Mouse (Mus musculus) telencephalon, adult 2 months (tissue): Measurements from ENCODE around the gene Bid.

ENCODE experiments used
- DNase-seq: peaks from one replicate; pipeline ENCODE4 v3.0.0-alpha.2; 2011; ENCODE audit warnings: low read depth, low spot score

Gene Bid

GRCm38 (mm10) chr6:120916074-120916971, at the start of gene Bid:
Gene Bid (minus strand): TSS chr6:120916853.
- DNase-seq, result no peak

DNA sequence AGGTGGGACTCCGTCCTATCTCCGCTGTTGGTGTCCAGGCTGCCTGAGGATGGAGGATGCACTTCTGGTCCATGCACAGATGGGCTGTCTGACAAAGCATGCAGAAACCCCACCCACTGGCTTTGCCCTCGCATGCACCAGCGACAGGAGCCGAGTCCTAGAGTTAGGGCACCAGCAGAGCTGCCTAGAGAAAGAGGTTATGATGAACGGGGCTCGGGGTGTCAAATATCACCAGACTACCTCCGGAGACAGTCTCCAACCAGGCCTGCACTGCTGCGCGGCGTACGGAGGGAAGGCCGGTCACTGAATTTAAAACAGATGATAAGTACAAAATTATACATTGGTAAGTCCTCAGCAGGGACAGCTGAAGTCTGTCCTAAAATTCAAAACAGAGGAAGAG, 49.2 kb upstream of the Bid start:
- no peak for DNase-seq

DNA sequence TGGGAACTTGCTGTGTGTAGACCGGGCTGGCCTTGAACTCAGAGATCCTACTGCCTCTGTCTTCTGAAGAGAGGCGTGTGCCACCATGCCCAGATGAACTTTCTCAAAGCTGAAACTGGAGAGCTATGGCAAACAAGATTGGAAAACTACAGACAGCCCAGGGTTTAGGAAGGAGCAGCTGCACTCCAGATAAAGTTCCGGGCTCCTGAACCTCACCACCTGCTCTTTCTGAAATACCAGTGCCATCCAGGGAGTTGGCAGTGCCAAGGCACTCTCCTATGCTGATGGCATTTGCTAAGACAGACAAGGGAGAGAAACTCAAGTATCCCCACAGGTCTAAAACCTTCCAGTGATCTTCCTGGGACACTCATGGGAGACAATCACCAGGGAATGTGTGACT, 47.5 kb upstream of the Bid start:
- no peak for DNase-seq

DNA sequence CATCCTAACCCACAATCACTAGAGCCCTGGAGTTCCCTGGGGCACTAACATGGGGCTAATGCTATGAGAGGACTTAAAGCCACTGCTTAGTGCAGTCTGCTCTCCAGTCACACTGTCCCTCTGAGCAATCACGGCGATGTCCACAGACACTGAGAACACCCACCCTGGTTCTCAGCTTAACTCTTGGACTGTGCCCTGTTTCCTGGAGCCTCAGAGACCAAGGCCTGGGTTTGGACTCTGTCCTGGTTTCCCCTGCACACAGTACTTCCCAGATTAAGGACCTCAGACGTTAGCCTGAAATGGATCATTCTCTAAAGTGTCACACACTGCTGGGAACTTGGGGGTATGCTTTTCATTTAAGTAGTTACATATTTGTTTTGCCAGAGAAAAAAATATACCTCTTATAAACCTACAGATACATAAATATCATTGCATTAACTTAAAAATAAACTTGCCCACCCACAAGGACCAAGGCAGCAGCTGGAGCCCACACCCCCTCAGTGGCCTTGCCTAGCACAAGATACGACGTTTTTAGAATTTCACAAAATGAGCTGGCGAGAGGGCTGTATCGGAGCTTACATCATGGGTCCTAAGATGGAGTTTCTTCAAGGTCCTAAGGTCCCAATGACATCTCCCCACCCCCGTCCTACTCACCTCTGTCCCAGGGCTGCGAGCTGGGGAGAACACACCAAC, 43.8 kb upstream of the Bid start:
- peak; percentile 50 for DNase-seq

GRCm38 (mm10) chr6:120957331-120957730, 40.7 kb upstream of the Bid start:
- DNase-seq, result no peak

DNA sequence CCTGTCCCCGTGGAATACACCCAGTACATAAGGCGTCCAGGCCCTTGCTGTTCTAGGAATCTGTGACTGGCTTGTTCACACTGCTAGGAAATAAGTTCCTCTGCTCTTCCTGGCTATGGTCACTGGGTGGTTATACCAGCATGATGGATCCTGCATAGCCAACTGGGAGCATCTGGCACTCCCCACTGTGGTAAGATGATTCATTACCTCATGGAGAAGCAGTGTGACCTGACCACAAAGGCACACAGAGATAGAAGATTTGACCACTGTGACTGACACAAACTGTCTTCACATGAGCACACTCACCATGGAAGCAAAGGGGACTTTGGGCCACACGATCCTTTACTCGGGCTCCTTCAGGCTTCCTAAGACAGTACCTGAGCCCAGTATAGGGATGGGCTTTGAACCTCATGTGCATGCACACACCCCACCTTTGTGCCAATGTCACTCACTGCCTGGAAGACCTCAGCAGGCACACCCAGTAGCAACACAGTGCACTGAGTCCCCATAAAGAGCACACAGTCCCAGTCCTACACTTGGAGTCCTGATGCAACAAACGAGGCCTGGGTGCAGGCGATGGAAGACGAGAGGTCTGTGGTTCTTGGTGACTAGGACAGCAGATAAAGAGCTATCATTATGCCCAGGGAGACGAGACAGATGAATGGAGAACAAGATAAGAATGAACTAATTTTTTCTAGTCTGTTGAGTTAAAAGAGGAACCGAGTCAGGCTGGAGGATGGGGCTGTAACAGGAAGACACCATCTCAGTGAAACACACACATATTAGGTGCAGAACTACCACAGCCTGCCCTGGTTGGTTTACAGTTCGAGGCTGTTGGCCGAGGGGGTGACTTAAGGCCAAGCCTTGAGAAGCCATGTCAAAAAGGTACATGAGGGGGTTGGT, 39.9 kb upstream of the Bid start:
- no peak for DNase-seq

DNA sequence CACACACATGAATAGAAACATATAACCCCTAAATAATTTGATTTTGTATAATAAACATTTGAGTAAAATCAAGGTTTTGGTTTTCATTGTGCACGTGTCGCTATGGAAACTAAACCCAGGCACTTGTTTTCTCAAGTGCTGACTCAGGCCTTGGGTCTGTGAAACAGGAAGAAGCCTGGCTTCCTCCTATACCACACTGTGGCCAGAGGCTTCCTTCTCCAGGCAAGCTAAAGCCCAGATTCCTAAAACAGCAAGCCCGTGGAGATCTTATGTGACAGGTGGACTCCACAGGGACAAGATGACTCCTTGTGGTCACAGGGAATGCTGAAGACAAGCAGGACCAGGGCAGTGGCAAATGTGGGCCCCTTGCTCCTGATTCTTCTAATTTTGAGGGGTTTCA, 38.6 kb upstream of the Bid start:
- DNase-seq, result no peak

DNA sequence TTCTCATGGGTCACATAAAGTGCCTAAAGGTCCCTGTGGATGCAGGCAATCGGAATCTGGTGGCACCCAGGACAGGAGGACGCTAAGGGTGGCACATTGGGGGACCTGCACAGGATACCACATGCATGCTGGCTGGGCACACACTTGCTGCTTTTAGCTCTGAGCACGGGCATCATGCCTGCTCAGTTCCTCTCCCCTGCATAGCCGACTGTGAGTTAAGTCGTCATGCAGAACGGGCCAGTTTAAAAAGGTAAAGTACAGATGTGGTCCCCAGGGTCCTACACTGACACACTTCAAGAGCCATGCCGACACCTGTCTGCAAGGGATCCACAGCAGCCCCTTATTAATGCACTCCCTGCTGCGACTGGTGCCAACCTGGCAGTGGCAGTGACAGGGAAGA, 37.6 kb upstream of the Bid start:
- no peak for DNase-seq

GRCm38 (mm10) chr6:120952475-120952874, 35.8 kb upstream of the Bid start:
- DNase-seq, result no peak

- DNase-seq, result no peak
Observed at GRCm38 (mm10) chr6:120951311-120951710, 34.7 kb upstream of the Bid start.

GRCm38 (mm10) chr6:120945510-120945909, 28.9 kb upstream of the Bid start:
- DNase-seq, result no peak

- DNase-seq, result no peak
Observed at GRCm38 (mm10) chr6:120943964-120944363, 27.3 kb upstream of the Bid start.

- DNase-seq, result no peak
Observed at GRCm38 (mm10) chr6:120943551-120943950, 26.9 kb upstream of the Bid start.

- no peak for DNase-seq
Observed at GRCm38 (mm10) chr6:120943079-120943478, 26.4 kb upstream of the Bid start.

DNA sequence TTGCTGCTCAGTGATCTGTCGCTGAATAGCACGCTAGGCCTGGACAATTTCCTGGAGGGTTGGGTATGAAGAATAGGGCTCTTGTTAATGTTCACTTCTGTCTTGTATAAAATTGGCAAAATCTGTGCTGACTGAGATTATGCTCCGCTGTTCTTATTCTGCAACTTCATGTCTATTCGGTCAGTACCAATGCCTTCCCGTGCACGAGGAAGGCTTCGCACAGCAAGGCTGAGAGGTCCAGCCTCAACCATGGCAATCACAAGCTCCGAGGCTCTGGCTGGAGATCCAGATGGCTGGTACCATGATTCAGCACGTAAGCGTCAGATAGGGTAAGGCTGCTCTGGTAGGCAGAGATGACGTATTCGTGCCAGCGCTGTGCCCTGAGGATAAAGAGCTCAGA, 24.9 kb upstream of the Bid start:
- no peak for DNase-seq

GRCm38 (mm10) chr6:120941084-120941481, 24.4 kb upstream of the Bid start:
- no peak for DNase-seq

GRCm38 (mm10) chr6:120940446-120941083, 23.9 kb upstream of the Bid start:
- no peak for DNase-seq

GRCm38 (mm10) chr6:120939783-120940182, 23.1 kb upstream of the Bid start:
- no peak for DNase-seq

- no peak for DNase-seq
Observed at GRCm38 (mm10) chr6:120938763-120939450, 22.3 kb upstream of the Bid start.

DNA sequence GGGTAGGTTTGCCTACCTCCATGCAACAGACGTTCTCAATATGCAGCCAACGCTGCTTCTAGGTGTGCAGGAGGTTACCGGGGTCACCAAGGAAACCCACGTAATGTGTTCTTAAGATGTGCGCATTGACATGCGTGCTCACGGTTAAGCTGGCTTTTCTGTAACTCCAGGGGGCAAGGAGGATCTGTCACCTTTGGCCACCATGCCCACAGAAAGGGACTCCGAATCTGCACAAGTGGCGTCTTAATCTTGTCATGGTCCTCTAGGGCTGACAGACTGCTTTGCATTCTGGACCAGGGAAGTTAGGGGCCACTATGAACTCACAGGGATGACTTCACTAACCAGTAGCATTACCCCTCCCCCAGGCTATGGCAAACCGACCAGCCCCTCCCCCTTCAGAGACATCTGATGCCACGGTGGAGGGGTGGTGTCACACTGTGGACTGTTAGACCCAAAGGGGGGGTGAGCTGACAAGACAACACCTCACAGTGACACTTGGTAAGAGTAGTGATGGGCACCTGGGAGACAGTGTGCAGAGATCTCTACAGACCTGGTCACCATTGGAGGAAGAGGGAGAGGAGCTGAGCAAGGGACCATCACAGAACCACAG, 21.5 kb upstream of the Bid start:
- DNase-seq, result no peak
